Mouse (Mus musculus): ENCODE measurements around the gene Naip6. TPM values are rescaled to one million over a fixed set of nuclear protein-coding genes. Genes with fewer than 3 reads are reported as not detected.

The Naip6 gene
- polyA plus RNA-seq, 1 experiment from 2014 or later, result not detected

Other genes starting within 250 kb of the Naip6 start
- gene Bdp1, start 213.6 kb downstream of the Naip6 start, polyA plus RNA-seq (2014; fragmentation: Nextera tagmentation; extraction: Ambion mirVana), result 23.0 and 31.6 TPM in 2 replicates
- 264 and 267 TPM in 2 replicates for gene Serf1, start 209.7 kb downstream of the Naip6 start, polyA plus RNA-seq (2014; fragmentation: Nextera tagmentation; extraction: Ambion mirVana)
- 78.4 and 82.6 TPM in 2 replicates for gene Smn1, start 192.8 kb downstream of the Naip6 start, polyA plus RNA-seq (2014; fragmentation: Nextera tagmentation; extraction: Ambion mirVana)
- gene Naip2, start 115.6 kb downstream of the Naip6 start, polyA plus RNA-seq (2014; fragmentation: Nextera tagmentation; extraction: Ambion mirVana), result 0.19 and 0.25 TPM in 2 replicates
- gene Naip5, start 71.4 kb downstream of the Naip6 start, polyA plus RNA-seq (2014; fragmentation: Nextera tagmentation; extraction: Ambion mirVana), result 0.14 and 0.15 TPM in 2 replicates
- not detected in 2 replicates for gene Naip1, start 135.2 kb upstream of the Naip6 start, polyA plus RNA-seq (2014; fragmentation: Nextera tagmentation; extraction: Ambion mirVana)
- 89.2 and 97.7 TPM in 2 replicates for gene Gtf2h2, start 174.9 kb upstream of the Naip6 start, polyA plus RNA-seq (2014; fragmentation: Nextera tagmentation; extraction: Ambion mirVana)
- 5.8 TPM in 2 replicates for gene Ocln, start 235.0 kb upstream of the Naip6 start, polyA plus RNA-seq (2014; fragmentation: Nextera tagmentation; extraction: Ambion mirVana)

Data from hindbrain, embryonic 11.5 days (tissue).